Mouse (Mus musculus) liver, embryonic 14.5 days (tissue): ENCODE data around the gene Mccc1. TPM values are rescaled to one million over a fixed set of nuclear protein-coding genes. Genes with fewer than 3 reads are reported as not detected.
A peak's percentile ranks its signal among the peaks of the same experiment; 100 is the strongest.

Experiments used
- ATAC-seq: fragments of 200-750 bp; cut with Nextera tagmentation; 2 replicates; pipeline ENCODE4 v1.8.0; 2017; ENCODE audit warnings: moderate number of reproducible peaks, mild to moderate bottlenecking, moderate library complexity; ENCODE audit not compliant: insufficient read depth
- DNase-seq, 3 experiments: peaks; one replicate each; pipeline ENCODE4 v3.0.0-alpha.2; 2012 to 2013; ENCODE audit warnings: low read depth in 3 of 3, low spot score in 3 of 3
- H3K27ac ChIP-seq: fragments of 300-500 bp; sonication (generic); 2 replicates; pipeline ENCODE4 v1.5.1; 2014; ENCODE audit warnings: moderate library complexity, mild to moderate bottlenecking, control low read depth, inconsistent platforms
- H3K27me3 ChIP-seq: fragments of 300-500 bp; sonication (generic); 2 replicates; pipeline ENCODE4 v1.6.1; 2014; ENCODE audit warnings: mild to moderate bottlenecking, low read length, moderate library complexity; ENCODE audit not compliant: control insufficient read depth, insufficient read depth
- H3K36me3 ChIP-seq: fragments of 300-500 bp; sonication (generic); replicated peaks from 2 replicates; pipeline ENCODE4 v1.6.1; 2014; ENCODE audit warnings: low read depth; ENCODE audit not compliant: control insufficient read depth, insufficient read depth
- H3K4me1 ChIP-seq, 2 experiments: fragments of 200-500 bp in 1 of 2; fragments of 300-500 bp in 1 of 2; sonication (generic) in 1 of 2; replicated peaks; 2 replicates each; pipeline ENCODE4 v1.6.1; 2012 to 2014; ENCODE audit warnings: antibody characterized with exemption in 1 of 2, inconsistent platforms in 1 of 2, low read length in 1 of 2; ENCODE audit not compliant: control insufficient read depth in 2 of 2, insufficient read depth in 2 of 2
- H3K4me2 ChIP-seq: fragments of 300-500 bp; sonication (generic); 2 replicates; pipeline ENCODE4 v1.6.1; 2014; ENCODE audit warnings: low read depth, mild to moderate bottlenecking, control low read depth, moderate library complexity
- H3K4me3 ChIP-seq, 2 experiments: fragments of 200-500 bp in 1 of 2; fragments of 300-500 bp in 1 of 2; sonication (generic) in 1 of 2; 2 replicates each; pipeline ENCODE4 v1.5.1; 2012 to 2014; ENCODE audit warnings: low read depth in 2 of 2, low read length in 2 of 2, mild to moderate bottlenecking in 2 of 2, control low read depth in 1 of 2, inconsistent platforms in 1 of 2, moderate library complexity in 1 of 2; ENCODE audit not compliant: insufficient read depth in 1 of 2
- H3K9ac ChIP-seq: fragments of 300-500 bp; sonication (generic); replicated peaks from 2 replicates; pipeline ENCODE4 v1.6.1; 2014; ENCODE audit warnings: mild to moderate bottlenecking, control low read depth, moderate library complexity
- H3K9me3 ChIP-seq: fragments of 300-500 bp; sonication (generic); 2 replicates; pipeline ENCODE4 v1.6.1; 2016; ENCODE audit warnings: low read length, mixed read lengths; ENCODE audit not compliant: control insufficient read depth
- CTCF ChIP-seq: IDR thresholded peaks from 2 replicates; pipeline ENCODE4 v1.5.1; 2016; ENCODE audit warnings: antibody characterized with exemption, low read depth, control low read depth
- EP300 ChIP-seq: IDR thresholded peaks from 2 replicates; pipeline ENCODE4 v1.6.1; 2016; ENCODE audit warnings: antibody characterized with exemption, low read depth
- WGBS: fragments of 180-500 bp; shearing (Covaris S2); extraction: QIAGEN DNeasy Blood & Tissue Kit; methylation state at CpG from one replicate; pipeline ENCODE4 v1.1.7; 2014; ENCODE audit not compliant: insufficient replicate concordance; 5-methylcytosine and 5-hydroxymethylcytosine counted together
- polyA plus RNA-seq, 2 experiments: library from polyadenylated mRNA; depleted of rRNA in 1 of 2; stranded (reverse) in 1 of 2; unstranded in 1 of 2; fragments of >200 nt; fragmentation: Nextera tagmentation in 1 of 2; extraction: Ambion mirVana in 1 of 2; gene quantifications; 2 replicates each; pipeline versions ENCODE4 v1.2.1 to v1.2.3; 2012 to 2014

Mccc1 gene
- polyA plus RNA-seq, 2 experiments = 7.4 to 10.8 TPM

DNA sequence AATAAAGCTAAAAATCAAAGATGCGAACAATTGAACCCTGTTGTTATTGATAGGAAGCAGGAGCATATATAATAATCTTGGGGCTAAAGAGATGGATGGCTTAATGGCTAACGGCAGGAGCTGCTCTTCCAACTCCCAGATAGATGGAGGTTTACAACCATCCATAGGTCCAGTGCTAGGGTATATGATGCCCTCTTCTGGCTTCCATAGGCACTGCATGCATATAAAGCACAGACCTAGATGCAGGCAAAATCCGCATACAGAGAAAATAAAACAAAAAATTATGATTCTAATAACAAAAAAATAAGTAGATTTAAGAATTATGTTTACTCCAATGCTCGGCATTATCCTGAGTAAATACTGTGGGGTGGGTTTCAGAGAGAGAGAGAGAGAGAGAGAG is 27.5 kb downstream of the Mccc1 start:
- ATAC-seq (peak; percentile 57; the same call in 1 of the 2 replicates), DNase-seq (peak in 2 of 3 experiments; percentile 4 to 9)
- Histone ChIP-seq H3K36me3 (no peaks in the 10 kb centered on the region), H3K4me1 (no peaks in the 10 kb centered on the region), H3K27ac (no peak overlapping the region), H3K27me3 (no peaks in the 10 kb centered on the region), H3K4me3 (no peak overlapping the region), H3K9ac (no peak overlapping the region), H3K4me2 (no peak overlapping the region), H3K9me3 (no peaks in the 10 kb centered on the region)
- TF ChIP-seq CTCF = peak; percentile 76
- no peak for TF ChIP-seq EP300
- WGBS = 58% methylated on average over 4 of the region's 4 CpGs

DNA sequence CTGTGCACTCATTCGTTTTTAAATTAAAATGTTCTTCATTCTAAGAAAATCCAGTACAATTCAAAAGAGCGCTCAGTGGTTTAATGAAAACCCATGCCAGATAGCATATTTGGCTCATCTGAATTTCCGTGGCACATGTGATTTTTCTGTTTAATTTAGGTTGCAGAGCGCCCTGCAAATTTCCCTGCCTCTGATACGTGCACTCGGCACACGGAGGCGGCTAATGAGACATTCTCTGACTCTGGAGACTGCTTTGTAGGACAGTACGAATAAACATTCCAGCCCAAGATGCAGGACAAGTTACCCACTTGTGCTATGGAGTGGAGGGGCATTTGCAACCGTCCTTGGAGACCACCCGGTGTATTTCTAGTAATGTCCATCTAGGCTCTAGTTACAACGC is 29.3 kb downstream of the Mccc1 start:
- DNase-seq (no peak), ATAC-seq (no peak)
- 84% methylated on average over 12 of the region's 12 CpGs for WGBS
- H3K4me2 ChIP-seq = no peak overlapping the region
- no peaks in the 10 kb centered on the region for H3K9me3 ChIP-seq
- H3K36me3 ChIP-seq = no peaks in the 10 kb centered on the region
- H3K27me3 ChIP-seq = no peaks in the 10 kb centered on the region
- H3K9ac ChIP-seq = no peak overlapping the region
- TF ChIP-seq CTCF = no peak
- no peak for TF ChIP-seq EP300
- H3K4me1 ChIP-seq = 0 out of 4 replicates have a peak, but pooled peaks cover 0 to 3% of the 10 kb centered on the region in 2 experiments
- H3K4me3 ChIP-seq = no peak overlapping the region
- H3K27ac ChIP-seq = no peak overlapping the region

DNA sequence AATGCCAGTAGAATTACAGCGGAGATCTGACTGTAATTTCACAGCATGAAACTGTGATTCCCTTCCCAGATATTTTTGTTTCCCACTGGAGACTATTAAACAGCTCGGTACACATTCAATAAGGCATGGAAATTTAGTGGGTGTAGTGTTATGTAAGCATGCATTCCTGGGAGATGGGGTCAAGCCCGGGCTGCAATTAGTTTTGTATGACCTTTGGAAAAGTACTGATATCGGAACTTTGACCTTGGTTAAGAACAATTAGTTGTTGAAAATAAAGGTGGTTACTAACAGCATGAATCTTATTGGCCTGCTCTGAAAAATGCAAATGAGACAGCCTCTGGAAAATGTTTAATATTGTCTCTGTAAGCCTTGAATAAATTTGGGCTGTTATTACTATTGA is 30.0 kb downstream of the Mccc1 start:
- no peak for TF ChIP-seq CTCF
- TF ChIP-seq EP300 = no peak
- no peaks in the 10 kb centered on the region for H3K9me3 ChIP-seq
- no peak overlapping the region for H3K9ac ChIP-seq
- DNase-seq (no peak), ATAC-seq (no peak)
- H3K36me3 ChIP-seq = no peaks in the 10 kb centered on the region
- no peak overlapping the region for H3K4me3 ChIP-seq
- H3K27me3 ChIP-seq = no peaks in the 10 kb centered on the region
- H3K4me2 ChIP-seq = no peak overlapping the region
- H3K4me1 ChIP-seq = 0 out of 4 replicates have a peak, but pooled peaks cover 0 to 3% of the 10 kb centered on the region in 2 experiments
- 62% methylated on average over 4 of the region's 4 CpGs for WGBS
- H3K27ac ChIP-seq = no peak overlapping the region

DNA sequence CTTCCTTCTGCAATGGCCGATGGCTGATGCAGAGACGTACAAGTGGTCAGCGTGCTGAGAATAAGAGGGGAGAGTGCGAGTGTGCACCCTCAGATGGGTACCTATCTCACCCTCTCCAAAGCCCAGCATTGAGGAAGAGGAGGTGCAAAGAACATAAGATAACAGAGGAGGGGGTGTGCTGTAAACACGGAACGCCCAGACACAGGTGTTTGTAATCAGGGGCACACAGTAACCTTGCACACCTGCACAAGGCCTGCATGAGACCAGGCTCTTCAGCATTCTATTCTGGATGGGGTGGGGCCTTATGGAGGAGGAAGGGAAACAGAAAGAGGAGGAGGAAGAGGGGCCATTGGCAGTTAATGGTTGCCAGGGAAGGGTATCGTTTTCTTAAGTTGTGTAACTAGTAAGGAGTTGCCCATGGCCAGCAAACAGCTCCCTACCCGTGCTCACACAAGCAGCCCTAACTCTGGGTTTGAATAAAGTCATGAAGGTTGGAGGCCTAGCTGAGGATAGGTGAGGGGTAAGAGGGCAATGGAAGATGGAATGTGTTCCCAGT is 33.0 kb downstream of the Mccc1 start:
- 53% methylated on average over 8 of the region's 8 CpGs for WGBS
- DNase-seq (no peak), ATAC-seq (no peak)
- H3K4me1 ChIP-seq = 0 out of 4 replicates have a peak, but pooled peaks cover 0 to 4% of the 10 kb centered on the region in 2 experiments
- H3K9me3 ChIP-seq = no peaks in the 10 kb centered on the region
- no peak overlapping the region for H3K4me3 ChIP-seq
- no peak overlapping the region for H3K4me2 ChIP-seq
- no peak overlapping the region for H3K9ac ChIP-seq
- H3K36me3 ChIP-seq = no peaks in the 10 kb centered on the region
- no peak overlapping the region for H3K27ac ChIP-seq
- no peaks in the 10 kb centered on the region for H3K27me3 ChIP-seq
- TF ChIP-seq EP300 (no peak), CTCF (no peak)

DNA sequence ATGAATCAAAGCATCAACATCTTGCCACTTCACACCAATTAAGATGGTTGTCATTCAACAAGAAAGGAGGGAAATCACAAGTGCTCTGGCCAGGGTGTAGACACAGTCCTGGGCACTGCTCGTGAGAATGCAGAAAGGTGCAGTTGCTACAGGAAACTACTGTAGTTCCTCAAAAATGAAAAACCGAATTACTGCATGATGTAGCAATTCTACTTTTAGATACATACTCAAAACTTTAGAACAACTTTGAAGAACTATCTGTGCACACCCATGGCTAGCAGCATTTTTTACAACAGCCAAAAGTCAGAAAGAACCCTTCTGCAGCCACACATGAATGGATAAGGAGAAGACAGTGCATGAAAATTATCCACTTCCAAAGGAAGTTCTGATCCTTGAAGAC is 34.0 kb downstream of the Mccc1 start:
- Histone ChIP-seq H3K36me3 (no peaks in the 10 kb centered on the region), H3K9ac (no peak overlapping the region), H3K4me1 (0 out of 4 replicates have a peak, but pooled peaks cover 0 to 4% of the 10 kb centered on the region in 2 experiments), H3K9me3 (no peaks in the 10 kb centered on the region), H3K27me3 (no peaks in the 10 kb centered on the region), H3K27ac (no peak overlapping the region), H3K4me3 (no peak overlapping the region), H3K4me2 (no peak overlapping the region)
- WGBS = 23% methylated on average over 2 of the region's 2 CpGs
- ATAC-seq = no peak
- TF ChIP-seq CTCF = no peak
- TF ChIP-seq EP300 = no peak
- DNase-seq = no peak
